Mouse (Mus musculus): ENCODE measurements around the gene Gm20388.

Gene Gm20388

GRCm38 (mm10) chr8:120738771-120739170, 828.1 kb downstream of the Gm20388 start:
- no peak for DNase-seq (ENCODE audit: low spot score in 2 of 2)

GRCm38 (mm10) chr8:120739526-120739925, 828.9 kb downstream of the Gm20388 start:
- no peak for DNase-seq (ENCODE audit: low spot score in 2 of 2)

- DNase-seq (ENCODE audit: low spot score in 2 of 2): no peak
Measured at GRCm38 (mm10) chr8:120740579-120740978, 829.9 kb downstream of the Gm20388 start.

- DNase-seq (ENCODE audit: low spot score in 2 of 2): no peak
Measured at GRCm38 (mm10) chr8:120741001-120741400, 830.4 kb downstream of the Gm20388 start.

- DNase-seq (ENCODE audit: low spot score in 2 of 2): no peak
Measured at GRCm38 (mm10) chr8:120741815-120742530, 831.3 kb downstream of the Gm20388 start.

GRCm38 (mm10) chr8:120743149-120743897, 832.7 kb downstream of the Gm20388 start:
- peak; percentile 46 to 64 for DNase-seq (ENCODE audit: low spot score in 2 of 2)

- peak in 1 of 2 experiments; percentile 66 for DNase-seq (ENCODE audit: low spot score in 2 of 2)
Measured at GRCm38 (mm10) chr8:120743898-120744290, 833.3 kb downstream of the Gm20388 start.

GRCm38 (mm10) chr8:120744448-120744847, 833.8 kb downstream of the Gm20388 start:
- DNase-seq (ENCODE audit: low spot score in 2 of 2): no peak

- DNase-seq (ENCODE audit: low spot score in 2 of 2): no peak
Measured at GRCm38 (mm10) chr8:120745226-120745625, 834.6 kb downstream of the Gm20388 start.

GRCm38 (mm10) chr8:120746007-120746701, 835.5 kb downstream of the Gm20388 start:
- DNase-seq (ENCODE audit: low spot score in 2 of 2): no peak

- DNase-seq (ENCODE audit: low spot score in 2 of 2): no peak
Measured at GRCm38 (mm10) chr8:120747286-120747685, 836.6 kb downstream of the Gm20388 start.

- no peak for DNase-seq (ENCODE audit: low spot score in 2 of 2)
Measured at GRCm38 (mm10) chr8:120750616-120751015, 840.0 kb downstream of the Gm20388 start.

- no peak for DNase-seq (ENCODE audit: low spot score in 2 of 2)
Measured at GRCm38 (mm10) chr8:120751226-120752081, 840.8 kb downstream of the Gm20388 start.

- DNase-seq (ENCODE audit: low spot score in 2 of 2): peak in 1 of 2 experiments; percentile 60
Measured at GRCm38 (mm10) chr8:120752082-120752452, 841.4 kb downstream of the Gm20388 start.

- no peak for DNase-seq (ENCODE audit: low spot score in 2 of 2)
Measured at GRCm38 (mm10) chr8:120753476-120753875, 842.8 kb downstream of the Gm20388 start.

- no peak for DNase-seq (ENCODE audit: low spot score in 2 of 2)
Measured at GRCm38 (mm10) chr8:120755306-120756297, 845.0 kb downstream of the Gm20388 start.

- DNase-seq (ENCODE audit: low spot score in 2 of 2): no peak
Measured at GRCm38 (mm10) chr8:120758005-120758404, 847.4 kb downstream of the Gm20388 start.

- no peak for DNase-seq (ENCODE audit: low spot score in 2 of 2)
Measured at GRCm38 (mm10) chr8:120759847-120760246, 849.2 kb downstream of the Gm20388 start.

- DNase-seq (ENCODE audit: low spot score in 2 of 2): no peak
Measured at GRCm38 (mm10) chr8:120760341-120761215, 849.9 kb downstream of the Gm20388 start.

All from urinary bladder, adult 18-20 months (tissue).